Mouse (Mus musculus) kidney, postnatal 25 days (tissue): ENCODE data around the gene Dmpk.

Experiments
- DNase-seq, 2 experiments: peaks; one replicate each; pipeline ENCODE4 v3.0.0; 2021; ENCODE audit warnings: mixed read lengths in 2 of 2

Gene Dmpk

GRCm38 (mm10) chr7:19096421-19096976 lies 12.8 kb downstream of the Dmpk start:
- DNase-seq: no peak

- DNase-seq: no peak
Observed at GRCm38 (mm10) chr7:19097217-19097616, 13.6 kb downstream of the Dmpk start.

DNA sequence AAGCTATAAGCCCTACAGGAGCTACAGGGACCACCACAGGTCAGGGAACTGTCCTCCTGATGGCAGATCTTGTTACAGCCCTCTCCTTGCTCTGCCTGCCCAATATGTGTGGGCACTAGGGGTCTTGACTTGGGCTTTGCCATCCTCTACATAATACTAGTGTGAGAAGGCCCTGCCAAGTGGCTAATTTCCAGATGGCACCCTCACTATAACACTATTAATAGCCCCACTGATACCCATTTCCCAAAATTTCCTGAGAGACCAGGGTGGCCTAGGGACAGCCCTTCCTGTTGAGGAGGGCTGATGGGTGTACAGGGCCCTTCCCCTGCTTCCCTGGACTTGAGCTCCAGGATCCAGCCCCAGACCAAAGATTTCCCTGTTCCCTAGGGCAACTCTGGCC lies 14.2 kb downstream of the Dmpk start:
- no peak for DNase-seq

- peak in 1 of 2 experiments; percentile 11 for DNase-seq
Observed at GRCm38 (mm10) chr7:19098811-19099210, 15.2 kb downstream of the Dmpk start.

GRCm38 (mm10) chr7:19100290-19100689 lies 16.6 kb downstream of the Dmpk start:
- DNase-seq: no peak

DNA sequence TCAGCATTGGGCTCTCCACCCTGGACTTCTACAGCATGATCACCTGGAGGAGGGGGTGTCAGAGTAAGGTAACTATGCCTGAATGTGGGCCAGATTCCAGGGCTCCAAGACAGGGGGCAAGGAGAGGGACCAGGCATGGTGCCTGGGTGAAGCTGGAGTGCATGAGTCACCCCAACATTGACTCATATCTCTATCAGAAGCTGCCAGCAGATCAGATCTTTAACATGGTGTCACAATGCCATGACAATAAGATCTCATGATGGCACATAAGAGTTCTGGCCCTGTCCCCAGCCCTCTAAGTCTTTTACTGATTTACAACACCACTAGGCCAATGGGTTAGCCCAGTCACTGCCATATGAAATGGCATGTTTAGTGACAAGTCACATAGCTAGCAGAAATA lies 20.1 kb downstream of the Dmpk start:
- DNase-seq: no peak

DNA sequence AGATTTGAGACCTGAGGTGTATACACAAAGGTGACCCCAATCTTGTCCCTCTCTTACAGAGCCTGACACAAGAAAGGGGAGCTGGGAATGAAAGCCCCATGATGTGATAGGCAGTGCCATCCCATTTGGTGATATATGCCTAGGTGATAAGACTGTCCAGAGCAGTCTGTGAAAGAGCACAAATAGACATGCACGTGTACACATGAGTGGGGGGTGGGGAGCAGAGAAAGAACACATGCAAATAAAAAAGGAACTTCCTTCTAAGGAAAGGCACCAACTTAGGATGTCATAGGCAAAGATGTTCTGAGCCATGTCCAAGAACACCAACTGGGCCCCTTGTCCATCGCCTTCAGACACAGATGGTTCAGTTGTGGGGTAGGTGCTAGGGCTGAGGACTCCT lies 20.8 kb downstream of the Dmpk start:
- DNase-seq: no peak

DNA sequence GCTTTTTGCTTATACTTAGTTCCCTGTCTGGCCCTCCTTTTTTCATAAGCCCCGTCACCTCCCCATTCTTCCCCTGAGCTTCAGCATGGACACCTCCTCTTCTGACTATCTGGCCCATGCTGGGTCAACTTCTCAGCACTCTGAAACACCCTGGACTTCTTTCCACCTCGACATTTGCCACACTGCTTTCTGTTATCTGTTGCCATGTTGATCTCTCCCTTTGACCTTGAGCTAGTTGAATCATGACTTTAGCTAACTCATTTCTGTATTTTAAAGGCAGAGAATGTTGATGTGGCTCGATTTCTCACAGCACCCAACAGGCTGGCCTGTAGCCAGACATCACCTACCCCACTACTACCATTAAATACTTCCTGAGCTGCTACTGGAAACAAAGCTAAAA lies 23.8 kb downstream of the Dmpk start:
- DNase-seq: no peak

- no peak for DNase-seq
Observed at GRCm38 (mm10) chr7:19109565-19109964, 25.9 kb downstream of the Dmpk start.

DNA sequence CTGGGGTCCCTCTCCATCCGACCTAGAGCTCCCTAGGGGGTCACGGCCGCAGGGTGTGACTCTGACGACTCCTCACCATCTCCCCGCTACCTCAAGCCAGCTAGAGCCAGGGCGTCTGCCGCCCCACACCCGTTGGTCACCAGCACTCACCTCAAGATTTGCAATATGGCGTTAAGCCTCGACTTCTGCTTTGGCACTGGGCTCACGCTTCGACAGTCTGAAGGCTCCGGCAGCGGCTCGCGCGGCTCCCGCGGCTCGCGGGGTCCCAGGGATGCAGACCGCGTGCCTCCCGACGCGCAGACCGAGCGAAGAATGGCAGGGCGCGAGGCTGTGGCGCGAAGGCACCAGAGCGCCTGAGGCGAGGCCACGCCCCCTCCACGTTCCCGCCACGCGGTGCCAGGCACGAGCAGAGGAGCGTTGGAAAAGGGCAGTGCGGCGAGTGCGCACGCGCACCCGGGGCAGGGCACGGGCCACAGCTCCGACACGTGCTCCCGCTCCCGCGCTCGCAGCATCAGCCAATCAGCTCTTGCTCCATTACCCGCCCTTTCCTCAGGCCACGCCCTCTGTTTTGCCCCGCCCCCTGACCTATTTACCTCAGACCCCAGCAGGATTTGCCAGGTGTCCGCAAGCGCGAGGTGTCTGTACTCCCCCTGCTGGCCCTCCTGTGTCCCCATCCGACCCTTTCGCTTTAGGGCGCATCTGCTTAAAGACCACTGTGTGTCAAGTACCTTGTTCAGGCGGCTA lies 34.6 kb downstream of the Dmpk start, which contains the start of gene Gm4969:
Gene Gm4969, minus strand, starts transcription at position 341 of the 744 bp plus-strand sequence.
- DNase-seq: peak; percentile 62 to 86

DNA sequence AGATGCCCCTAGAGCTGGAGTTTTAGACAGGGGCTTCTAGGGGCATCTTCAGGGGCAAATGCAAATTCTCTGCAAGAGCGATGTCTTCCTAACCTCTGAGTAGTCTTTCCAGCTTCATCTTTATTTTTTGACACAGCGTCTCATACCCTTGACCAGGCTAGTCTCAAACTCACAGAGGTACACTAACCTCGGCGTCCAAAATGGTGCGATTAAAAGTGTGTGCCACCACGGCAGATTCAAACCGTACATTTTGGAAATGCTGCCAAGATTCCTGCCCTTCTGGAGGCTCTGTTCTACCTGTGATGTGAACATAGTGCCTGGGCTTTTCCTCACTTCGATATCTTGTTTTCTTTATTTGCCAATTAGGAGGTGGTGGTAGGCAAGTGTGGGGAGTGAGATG lies 35.4 kb downstream of the Dmpk start:
- DNase-seq: no peak

DNA sequence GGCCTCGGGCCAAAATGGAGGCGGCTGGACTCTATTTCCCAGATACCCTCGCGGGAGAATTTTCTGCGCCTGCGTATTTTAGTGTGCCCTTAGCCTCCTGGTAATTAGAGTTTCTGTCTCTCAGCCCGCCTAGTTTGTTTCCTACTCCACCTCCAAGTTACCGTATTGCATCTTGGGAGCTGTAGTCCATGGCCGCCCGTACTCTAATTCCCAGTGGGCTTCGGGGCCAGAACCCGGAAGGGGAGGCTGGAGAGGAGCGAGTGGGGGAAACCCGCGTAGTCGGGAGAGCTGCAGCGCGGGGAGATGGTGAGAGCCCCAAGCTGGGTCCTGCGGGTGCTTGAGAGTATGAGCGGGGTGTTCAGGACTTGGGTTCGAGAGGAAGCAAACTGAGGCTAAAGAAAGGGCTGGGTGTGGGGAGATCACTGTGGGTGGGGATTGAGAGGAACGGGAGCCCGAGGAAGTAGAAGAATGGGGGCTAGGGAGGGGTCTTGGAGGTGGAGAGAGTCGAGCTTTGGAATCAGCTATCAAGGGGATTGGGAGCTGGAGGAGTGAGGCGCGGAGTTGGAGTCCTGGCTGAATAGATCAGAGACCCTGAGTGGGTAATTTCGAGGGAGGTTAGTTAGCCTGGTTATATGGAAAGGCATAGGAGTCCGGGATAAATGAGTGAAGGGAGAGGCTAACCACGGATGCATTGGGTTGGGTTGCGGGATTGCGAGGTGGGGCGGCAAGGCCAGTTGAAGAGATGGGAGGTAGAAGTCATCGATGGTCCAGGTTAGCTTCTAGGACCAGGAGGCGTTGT lies 36.2 kb downstream of the Dmpk start, which contains the start of gene Fbxo46:
Gene Fbxo46, plus strand, starts transcription at position 229 of the 799 bp plus-strand sequence.
- DNase-seq: peak; percentile 95 to 96

DNA sequence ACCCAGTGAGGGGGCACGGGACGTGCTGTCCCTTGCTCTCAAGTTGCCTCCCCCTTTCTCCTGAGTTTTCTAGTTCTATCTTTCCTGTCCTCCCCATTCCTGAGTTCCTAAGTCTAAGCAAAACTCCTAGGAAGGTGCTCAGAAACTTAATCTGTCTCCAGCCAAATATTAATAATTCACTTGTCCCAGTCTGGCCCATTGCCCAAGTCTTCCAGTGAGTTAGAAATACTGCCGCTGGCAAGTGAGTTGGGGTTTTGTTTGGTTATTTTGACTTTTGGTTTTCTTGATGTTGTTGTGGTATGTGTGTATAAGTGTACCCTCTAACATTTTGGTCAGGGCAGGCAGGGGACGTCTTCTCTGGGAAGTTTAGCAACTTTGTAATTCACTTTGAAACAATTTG lies 38.0 kb downstream of the Dmpk start:
- peak in 1 of 2 experiments; percentile 83 for DNase-seq

DNA sequence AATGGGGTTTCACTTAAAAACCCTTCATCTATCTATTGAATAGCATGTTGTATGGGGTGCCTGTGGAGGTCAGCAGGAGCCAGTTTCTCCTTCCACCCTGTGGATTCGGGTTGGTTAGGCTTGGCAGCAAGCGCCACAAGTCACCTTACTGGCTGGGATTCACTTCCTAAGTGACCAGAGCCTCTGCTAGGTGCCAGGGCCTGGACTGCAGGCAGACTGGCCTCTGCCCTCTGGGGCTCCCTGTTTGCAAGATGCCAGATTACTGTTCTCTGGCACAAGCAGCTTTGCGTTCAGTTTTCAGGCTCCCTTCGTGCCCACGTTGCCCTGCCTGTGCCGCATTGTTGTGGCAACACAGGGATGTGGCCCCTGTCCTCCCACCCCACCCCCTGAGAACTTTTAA lies 41.1 kb downstream of the Dmpk start:
- DNase-seq: peak; percentile 27 to 71

- DNase-seq: no peak
Observed at GRCm38 (mm10) chr7:19127744-19128143, 44.1 kb downstream of the Dmpk start.

GRCm38 (mm10) chr7:19129396-19129795 lies 45.7 kb downstream of the Dmpk start:
- DNase-seq: no peak

DNA sequence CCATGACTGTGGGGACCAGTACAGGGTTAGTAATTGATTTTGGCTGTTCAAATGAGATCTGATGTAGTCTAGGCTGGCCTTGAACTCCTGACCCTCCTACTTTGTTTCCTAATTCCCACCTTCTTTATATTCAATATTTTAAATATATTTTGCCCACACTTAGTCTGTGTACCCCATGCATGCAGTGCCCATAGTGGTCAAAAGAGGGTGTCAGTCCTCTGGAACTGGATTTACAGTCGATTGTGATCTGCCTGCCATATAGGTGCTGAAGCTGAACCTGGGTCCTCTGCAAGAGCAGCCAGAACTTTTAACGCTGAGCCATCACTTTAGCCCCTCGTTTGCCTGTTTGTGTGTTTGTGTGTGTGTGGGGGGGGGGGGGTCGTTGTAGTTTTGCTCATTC lies 47.0 kb downstream of the Dmpk start:
- no peak for DNase-seq

DNA sequence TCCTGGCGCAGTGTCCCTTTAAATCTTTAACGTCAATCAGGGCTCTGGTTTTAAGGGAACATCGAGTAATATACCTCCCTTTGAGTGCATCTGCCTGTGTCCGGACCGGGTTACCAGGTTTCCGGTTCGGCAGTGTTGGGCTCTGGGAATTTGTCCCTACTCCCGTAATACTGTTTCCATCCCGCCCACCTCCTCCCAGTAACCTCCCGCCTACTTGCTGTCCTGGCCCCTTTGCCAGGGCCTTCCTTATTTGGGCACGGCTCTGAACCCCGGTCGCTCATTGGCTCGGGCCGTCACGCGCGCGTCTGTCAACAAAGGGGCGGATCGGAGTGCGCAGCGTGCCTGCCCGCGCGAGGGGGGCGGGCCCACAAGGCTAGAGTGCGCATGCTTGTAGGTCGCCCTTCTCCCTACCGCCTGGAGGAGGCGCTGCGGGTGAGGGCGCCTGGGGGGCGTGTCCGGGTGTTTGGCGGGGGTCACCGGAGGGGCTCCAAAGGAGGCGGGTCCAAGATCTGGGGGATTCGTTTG lies 47.7 kb downstream of the Dmpk start:
- DNase-seq: peak; percentile 98 to 100

DNA sequence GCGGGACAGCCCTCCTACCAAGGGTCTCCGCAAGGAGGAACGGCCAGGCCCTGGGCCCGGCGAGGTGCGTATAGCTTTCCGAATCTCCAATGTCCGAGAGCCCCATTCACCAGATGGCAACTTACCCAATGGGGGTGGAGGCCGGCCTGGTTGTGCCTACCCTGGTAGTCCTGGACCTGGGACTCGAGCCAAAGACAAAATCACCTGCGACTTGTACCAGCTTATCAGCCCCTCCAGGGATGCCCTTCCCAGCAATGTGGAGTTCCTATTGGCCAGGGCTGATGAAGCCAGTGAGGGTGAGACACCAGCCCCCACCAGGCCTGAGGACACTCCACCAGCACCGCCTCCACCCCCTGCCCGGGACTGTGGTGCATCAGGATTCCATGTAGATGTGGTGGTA lies 52.5 kb downstream of the Dmpk start:
- no peak for DNase-seq

- DNase-seq: no peak
Observed at GRCm38 (mm10) chr7:19136673-19137334, 53.2 kb downstream of the Dmpk start.

- peak; percentile 68 to 76 for DNase-seq
Observed at GRCm38 (mm10) chr7:19137380-19137779, 53.7 kb downstream of the Dmpk start.
